Mouse (Mus musculus): ENCODE measurements around the gene Cars2. TPM values are rescaled to one million over a fixed set of nuclear protein-coding genes. Genes with fewer than 3 reads are reported as not detected.
A peak's percentile ranks its signal among the peaks of the same experiment; 100 is the strongest.
"Not testable (repeated sequence)": the region's sequence is repeated elsewhere in the genome, so short reads cannot be mapped to it uniquely, and the experiment has no call there.

The Cars2 gene
- polyA plus RNA-seq, 1 experiment from 2014 or later = 25.3 TPM

GRCm38 (mm10) chr8:11555720-11556591 lies 5.4 kb upstream of the Cars2 start:
- H3K27me3 ChIP-seq (ENCODE audit: insufficient read depth, low read length) = no peaks in the 10 kb centered on the region
- WGBS = under 1% methylated on average over 103 of the region's 103 CpGs
- peaks cover 10% of the 10 kb centered on the region for H3K4me1 ChIP-seq (ENCODE audit: insufficient read depth)
- TF ChIP-seq CTCF (IDR thresholded peaks at IDR 0.05; ENCODE audit: low read depth) = 0 out of 2 replicates have a peak, but pooled peaks have one; percentile 1
- DNase-seq = peak; percentile 99
- H3K4me2 ChIP-seq = peak overlapping the region; percentile 84
- peak overlapping the region; percentile 91 for H3K9ac ChIP-seq
- H3K4me3 ChIP-seq (ENCODE audit: low read depth, low read length) = peak overlapping the region; percentile 96
- peak overlapping the region; percentile 99 for H3K27ac ChIP-seq (ENCODE audit: low read depth)
- ATAC-seq (ENCODE audit: insufficient read depth) = peak; percentile 89
- H3K9me3 ChIP-seq (ENCODE audit: low read depth, low read length) = no peaks in the 10 kb centered on the region
- no peaks in the 10 kb centered on the region for H3K36me3 ChIP-seq (ENCODE audit: insufficient read depth)

GRCm38 (mm10) chr8:11554799-11555719 lies 4.5 kb upstream of the Cars2 start, which contains the start of gene Ing1:
Gene Ing1 (plus strand): TSS chr8:11555571.
- peak within 1 kb of the TSS; percentile 96 for H3K4me3 ChIP-seq (ENCODE audit: low read depth, low read length)
- ATAC-seq (ENCODE audit: insufficient read depth) (peak; percentile 76), DNase-seq (peak; percentile 98)
- peak within 1 kb of the TSS; percentile 99 for H3K27ac ChIP-seq (ENCODE audit: low read depth)
- H3K9ac ChIP-seq = peak within 1 kb of the TSS; percentile 91
- no peak for TF ChIP-seq CTCF (IDR thresholded peaks at IDR 0.05; ENCODE audit: low read depth)
- H3K9me3 ChIP-seq (ENCODE audit: low read depth, low read length) = no peaks in the 10 kb centered on the region
- peaks cover 10% of the 10 kb centered on the region for H3K4me1 ChIP-seq (ENCODE audit: insufficient read depth)
- no peaks in the 10 kb centered on the region for H3K36me3 ChIP-seq (ENCODE audit: insufficient read depth)
- H3K4me2 ChIP-seq = peak within 1 kb of the TSS; percentile 84
- WGBS = under 1% methylated on average over 43 of the region's 52 CpGs
- no peaks in the 10 kb centered on the region for H3K27me3 ChIP-seq (ENCODE audit: insufficient read depth, low read length)

- DNase-seq (no peak), ATAC-seq (ENCODE audit: insufficient read depth) (no peak)
- Histone ChIP-seq H3K27ac (ENCODE audit: low read depth) (no peak overlapping the region), H3K9me3 (ENCODE audit: low read depth, low read length) (no peaks in the 10 kb centered on the region), H3K9ac (no peak overlapping the region), H3K36me3 (ENCODE audit: insufficient read depth) (peaks cover 4% of the 10 kb centered on the region; the same call in 1 of the 2 replicates), H3K4me1 (ENCODE audit: insufficient read depth) (no peaks in the 10 kb centered on the region; the same call in 1 of the 2 replicates), H3K4me3 (ENCODE audit: low read depth, low read length) (no peak overlapping the region), H3K4me2 (no peak overlapping the region), H3K27me3 (ENCODE audit: insufficient read depth, low read length) (no peaks in the 10 kb centered on the region)
- WGBS = 77% methylated on average over 10 of the region's 10 CpGs
- TF ChIP-seq CTCF (IDR thresholded peaks at IDR 0.05; ENCODE audit: low read depth) = no peak
Observed at GRCm38 (mm10) chr8:11552390-11552789, 1.8 kb upstream of the Cars2 start.

DNA sequence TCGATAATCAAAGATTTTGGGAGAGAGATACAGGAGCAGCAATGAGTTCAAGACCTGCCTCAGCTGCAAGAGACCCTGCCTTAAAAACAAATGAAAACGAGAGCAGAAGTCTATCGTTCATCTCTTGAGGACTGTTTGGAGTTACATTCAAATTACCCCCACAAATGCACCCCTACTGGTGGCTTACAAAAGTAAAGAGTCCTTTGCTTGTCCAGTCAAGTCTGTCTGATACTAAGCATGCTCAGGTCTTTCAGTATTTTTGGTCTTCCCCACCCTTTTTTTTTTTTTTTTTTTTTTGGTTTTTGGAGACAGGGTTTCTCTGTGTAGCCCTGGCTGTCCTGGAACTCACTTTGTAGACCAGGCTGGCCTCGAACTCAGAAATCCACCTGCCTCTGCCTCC lies 914 bp upstream of the Cars2 start:
- not testable (repeated sequence) for ATAC-seq (ENCODE audit: insufficient read depth); H3K27me3 ChIP-seq (ENCODE audit: insufficient read depth, low read length); H3K9me3 ChIP-seq (ENCODE audit: low read depth, low read length); DNase-seq; H3K9ac ChIP-seq; H3K4me2 ChIP-seq; H3K4me1 ChIP-seq (ENCODE audit: insufficient read depth); H3K27ac ChIP-seq (ENCODE audit: low read depth); H3K4me3 ChIP-seq (ENCODE audit: low read depth, low read length)
- TF ChIP-seq CTCF (IDR thresholded peaks at IDR 0.05; ENCODE audit: low read depth) = 0 out of 2 replicates have a peak, but pooled peaks have one; percentile 19
- peaks cover 11% of the 10 kb centered on the region for H3K36me3 ChIP-seq (ENCODE audit: insufficient read depth)
- WGBS = 76% methylated on average over 3 of the region's 4 CpGs

GRCm38 (mm10) chr8:11549706-11550105 lies 877 bp downstream of the Cars2 start:
- Histone ChIP-seq H3K9me3 (ENCODE audit: low read depth, low read length) (no peaks in the 10 kb centered on the region), H3K36me3 (ENCODE audit: insufficient read depth) (peaks cover 11% of the 10 kb centered on the region), H3K4me3 (ENCODE audit: low read depth, low read length) (peak overlapping the region; percentile 72), H3K4me1 (ENCODE audit: insufficient read depth) (no peaks in the 10 kb centered on the region; the same call in 1 of the 2 replicates), H3K4me2 (peak overlapping the region; percentile 60), H3K27me3 (ENCODE audit: insufficient read depth, low read length) (no peaks in the 10 kb centered on the region), H3K27ac (ENCODE audit: low read depth) (peak overlapping the region; percentile 85), H3K9ac (peak overlapping the region; percentile 76)
- TF ChIP-seq CTCF (IDR thresholded peaks at IDR 0.05; ENCODE audit: low read depth) = peak; percentile 69
- whole genome bisulfite sequencing = 19% methylated on average over 7 of the region's 7 CpGs
- peak; percentile 84 for DNase-seq
- no peak for ATAC-seq (ENCODE audit: insufficient read depth)

GRCm38 (mm10) chr8:11547063-11547462 lies 3.5 kb downstream of the Cars2 start:
- no peak overlapping the region for H3K4me3 ChIP-seq (ENCODE audit: low read depth, low read length)
- peak; percentile 30 for DNase-seq
- H3K27me3 ChIP-seq (ENCODE audit: insufficient read depth, low read length) = no peaks in the 10 kb centered on the region
- no peaks in the 10 kb centered on the region for H3K9me3 ChIP-seq (ENCODE audit: low read depth, low read length)
- no peak for ATAC-seq (ENCODE audit: insufficient read depth)
- peaks cover 22% of the 10 kb centered on the region for H3K36me3 ChIP-seq (ENCODE audit: insufficient read depth)
- WGBS = 61% methylated on average over 6 of the region's 6 CpGs
- no peak overlapping the region for H3K4me2 ChIP-seq
- no peaks in the 10 kb centered on the region; the same call in 1 of the 2 replicates for H3K4me1 ChIP-seq (ENCODE audit: insufficient read depth)
- H3K9ac ChIP-seq = no peak overlapping the region
- peak; percentile 65 for TF ChIP-seq CTCF (IDR thresholded peaks at IDR 0.05; ENCODE audit: low read depth)
- H3K27ac ChIP-seq (ENCODE audit: low read depth) = no peak overlapping the region
